Mouse (Mus musculus): ENCODE results near the gene Gm10717.
"Not testable (repeated sequence)": the region's sequence is repeated elsewhere in the genome, so short reads cannot be mapped to it uniquely, and the experiment has no call there.

DNA sequence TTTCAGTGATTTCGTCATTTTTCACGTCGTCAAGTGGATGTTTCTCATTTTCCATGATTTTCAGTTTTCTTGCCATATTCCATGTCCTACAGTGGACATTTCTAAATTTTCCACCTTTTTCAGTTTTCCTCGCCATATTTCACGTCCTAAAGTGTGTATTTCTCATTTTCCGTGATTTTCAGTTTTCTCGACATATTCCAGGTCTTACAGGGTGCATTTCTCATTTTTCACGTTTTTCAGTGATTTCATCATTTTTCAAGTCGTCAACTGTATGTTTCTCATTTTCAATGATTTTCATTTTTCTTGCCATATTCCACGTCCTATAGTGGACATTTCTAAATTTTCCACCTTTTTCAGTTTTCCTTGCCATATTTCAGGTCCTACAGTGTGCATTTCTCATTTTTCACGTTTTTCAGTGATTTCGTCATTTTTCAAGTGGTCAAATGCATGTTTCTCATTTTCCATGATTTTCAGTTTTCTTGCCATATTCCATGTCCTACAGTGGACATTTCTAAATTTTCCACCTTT lies 24.7 kb upstream of the Gm10717 start, which contains the start of gene Gm10722:
- TF ChIP-seq CTCF, POLR2A (IDR thresholded peaks at IDR 0.05; ENCODE audit: insufficient read depth, low read depth, low read length): not testable (repeated sequence)
